ENCODE assay signal across 9 mouse cellular contexts in genomic region chr11:113681979-113682378, GRCm38 (mm10). TPM values are rescaled to one million over a fixed set of nuclear protein-coding genes. Genes with fewer than 3 reads are reported as not detected.
DNase-seq lines count a peak whose midpoint lies in the region; ATAC-seq and TF ChIP-seq lines count a peak whose summit lies in the region.
"Had no signal": no experiment of that assay in that cellular context is flagged by ENCODE, and none has a peak within 500 bp of the region (broad histone marks: within the 10 kb centered on the region; RNA-seq: fewer than 3 reads in every experiment).

No protein-coding gene starts in this region.

- H3K4me2 ChIP-seq in lung, embryonic 14.5 days: peak overlapping the region; percentile 70
- peak overlapping the region; percentile 79; the same call in 1 of the 2 replicates for H3K4me2 ChIP-seq in forebrain, embryonic 11.5 days (ENCODE audit: low read depth, low read length, severe bottlenecking)
- H3K4me2 ChIP-seq in limb, embryonic 12.5 days: peak overlapping the region; percentile 87
- peak overlapping the region; percentile 81; the same call in 1 of the 2 replicates for H3K4me2 ChIP-seq in neural tube, embryonic 14.5 days (ENCODE audit: low read depth, low read length)

- H3K4me1 ChIP-seq in lung, embryonic 14.5 days (ENCODE audit: insufficient read depth): peaks cover 16% of the 10 kb centered on the region
- peaks cover 11% of the 10 kb centered on the region for H3K4me1 ChIP-seq in forebrain, embryonic 11.5 days (replicated peaks; ENCODE audit: control insufficient read depth, insufficient read depth, low read length)
- peaks cover 49% of the 10 kb centered on the region for H3K4me1 ChIP-seq in limb, embryonic 12.5 days (replicated peaks)
- peaks cover 24% of the 10 kb centered on the region for H3K4me1 ChIP-seq in neural tube, embryonic 14.5 days (ENCODE audit: control insufficient read depth, insufficient read depth, low read length)

- peak overlapping the region; percentile 93 for H3K4me3 ChIP-seq in lung, embryonic 14.5 days (ENCODE audit: low read depth, low read length)
- no peak overlapping the region for H3K4me3 ChIP-seq in forebrain, embryonic 11.5 days (ENCODE audit: low read depth, low read length)
- H3K4me3 ChIP-seq in limb, embryonic 12.5 days (replicated peaks): peak overlapping the region; percentile 96; the same call in 1 of the 2 replicates
- no peak overlapping the region; the same call in 1 of the 2 replicates for H3K4me3 ChIP-seq in neural tube, embryonic 14.5 days (ENCODE audit: low read depth, low read length)

- no peaks in the 10 kb centered on the region for H3K9me3 ChIP-seq in lung, embryonic 14.5 days (ENCODE audit: low read depth, low read length)
- no peaks in the 10 kb centered on the region for H3K9me3 ChIP-seq in forebrain, embryonic 11.5 days (ENCODE audit: control insufficient read depth, low read length)
- H3K9me3 ChIP-seq in limb, embryonic 12.5 days: no peaks in the 10 kb centered on the region
- H3K9me3 ChIP-seq in neural tube, embryonic 14.5 days (ENCODE audit: control insufficient read depth, low read length): no peaks in the 10 kb centered on the region

- H3K27me3 ChIP-seq in lung, embryonic 14.5 days (ENCODE audit: insufficient read depth, low read length): no peaks in the 10 kb centered on the region
- no peaks in the 10 kb centered on the region for H3K27me3 ChIP-seq in forebrain, embryonic 11.5 days (ENCODE audit: control insufficient read depth, insufficient read depth, low read length)
- H3K27me3 ChIP-seq in limb, embryonic 12.5 days: no peaks in the 10 kb centered on the region
- no peaks in the 10 kb centered on the region for H3K27me3 ChIP-seq in neural tube, embryonic 14.5 days (ENCODE audit: control insufficient read depth, insufficient read depth, low read length)

- H3K36me3 ChIP-seq in lung, embryonic 14.5 days (ENCODE audit: insufficient read depth): peaks cover 10% of the 10 kb centered on the region; the same call in 1 of the 2 replicates
- H3K36me3 ChIP-seq in forebrain, embryonic 11.5 days (ENCODE audit: control insufficient read depth, insufficient read depth, low read length): no peaks in the 10 kb centered on the region
- peaks cover 7% of the 10 kb centered on the region; the same call in 1 of the 2 replicates for H3K36me3 ChIP-seq in limb, embryonic 12.5 days
- no peaks in the 10 kb centered on the region for H3K36me3 ChIP-seq in neural tube, embryonic 14.5 days (ENCODE audit: control insufficient read depth, insufficient read depth, low read length)

- no peak for TF ChIP-seq CTCF in lung, embryonic 14.5 days (IDR thresholded peaks at IDR 0.05; ENCODE audit: low read depth)

- peak; percentile 39 for DNase-seq in lung, embryonic 14.5 days
- DNase-seq in lung, postnatal 10 days: no peak
- DNase-seq in forebrain, embryonic 11.5 days (ENCODE audit: low spot score): no peak
- no peak for DNase-seq in adrenal gland, adult (ENCODE audit: inconsistent age in 2 of 2, low spot score in 1 of 2)
- DNase-seq: kidney, postnatal 14 days had no signal

- H3K27ac ChIP-seq in lung, embryonic 14.5 days (ENCODE audit: low read depth): peak overlapping the region; percentile 24; the same call in 1 of the 2 replicates
- H3K27ac ChIP-seq in forebrain, embryonic 11.5 days (ENCODE audit: low read depth, low read length): no peak overlapping the region
- H3K27ac ChIP-seq in limb, embryonic 12.5 days: no peak overlapping the region
- no peak overlapping the region for H3K27ac ChIP-seq in neural tube, embryonic 14.5 days (ENCODE audit: low read depth, low read length)

- no peak overlapping the region for H3K9ac ChIP-seq in lung, embryonic 14.5 days
- no peak overlapping the region for H3K9ac ChIP-seq in forebrain, embryonic 11.5 days (ENCODE audit: low read length)
- no peak overlapping the region for H3K9ac ChIP-seq in limb, embryonic 12.5 days (replicated peaks)
- no peak overlapping the region for H3K9ac ChIP-seq in neural tube, embryonic 14.5 days (replicated peaks; ENCODE audit: low read depth, low read length)

- no peak for ATAC-seq in lung, embryonic 14.5 days (ENCODE audit: insufficient read depth)
- no peak for ATAC-seq in forebrain, embryonic 11.5 days (replicated peaks; ENCODE audit: low FRiP score)
- ATAC-seq in limb, embryonic 12.5 days (ENCODE audit: insufficient number of reproducible peaks, insufficient read depth, low FRiP score, low TSS enrichment, low read depth): no peak
- no peak for ATAC-seq in neural tube, embryonic 14.5 days (ENCODE audit: low read depth)
- no peak for ATAC-seq in monocyte, adult 5-6 weeks (replicated peaks; ENCODE audit: insufficient number of reproducible peaks, low FRiP score, low TSS enrichment, poor library complexity, severe bottlenecking)

RNA-seq across cellular contexts. Expression of gene Fam104a, which starts 2.0 kb away (rescaled TPM):
- polyA plus RNA-seq in lung, embryonic 14.5 days (2014; fragmentation: Nextera tagmentation; extraction: Ambion mirVana): 46.6 and 52.0 TPM in 2 replicates
- 57.4 and 60.3 TPM in 2 replicates for polyA plus RNA-seq in forebrain, embryonic 11.5 days (2014; fragmentation: Nextera tagmentation; extraction: Ambion mirVana)
- polyA plus RNA-seq in limb, embryonic 12.5 days (2016; fragmentation: Nextera tagmentation; extraction: Ambion mirVana): 51.8 and 54.1 TPM in 2 replicates
- polyA plus RNA-seq in neural tube, embryonic 14.5 days (2014; fragmentation: Nextera tagmentation; extraction: Ambion mirVana): 41.4 and 45.3 TPM in 2 replicates
- total RNA-seq in monocyte, adult 5-6 weeks (2017): 17.2 to 28.1 TPM (median 27.7 TPM) in 3 replicates

RNA-seq across cellular contexts. Expression of gene D11Wsu47e, which starts 2.2 kb away (rescaled TPM):
- polyA plus RNA-seq in lung, embryonic 14.5 days (2014; fragmentation: Nextera tagmentation; extraction: Ambion mirVana): 20.9 and 22.9 TPM in 2 replicates
- polyA plus RNA-seq in forebrain, embryonic 11.5 days (2014; fragmentation: Nextera tagmentation; extraction: Ambion mirVana): 26.5 and 27.4 TPM in 2 replicates
- polyA plus RNA-seq in limb, embryonic 12.5 days (2016; fragmentation: Nextera tagmentation; extraction: Ambion mirVana): 23.7 and 25.8 TPM in 2 replicates
- polyA plus RNA-seq in neural tube, embryonic 14.5 days (2014; fragmentation: Nextera tagmentation; extraction: Ambion mirVana): 23.1 and 27.6 TPM in 2 replicates
- total RNA-seq in monocyte, adult 5-6 weeks (2017): 5.9 to 15.9 TPM (median 13.4 TPM) in 3 replicates

RNA-seq across cellular contexts. Expression of gene Cpsf4l, which starts 27.8 kb away (rescaled TPM):
- polyA plus RNA-seq in lung, embryonic 14.5 days (2014; fragmentation: Nextera tagmentation; extraction: Ambion mirVana): 0.35 and 0.59 TPM in 2 replicates
- 0.33 and 0.47 TPM in 2 replicates for polyA plus RNA-seq in forebrain, embryonic 11.5 days (2014; fragmentation: Nextera tagmentation; extraction: Ambion mirVana)
- 0.60 and 0.75 TPM in 2 replicates for polyA plus RNA-seq in limb, embryonic 12.5 days (2016; fragmentation: Nextera tagmentation; extraction: Ambion mirVana)
- polyA plus RNA-seq in neural tube, embryonic 14.5 days (2014; fragmentation: Nextera tagmentation; extraction: Ambion mirVana): 0.31 and 0.72 TPM in 2 replicates
- not detected in 3 replicates for total RNA-seq in monocyte, adult 5-6 weeks (2017)
- total RNA-seq: common myeloid progenitor, adult 5-6 weeks had no signal

RNA-seq across cellular contexts. Expression of gene Slc39a11, which starts 32.1 kb away (rescaled TPM):
- polyA plus RNA-seq in lung, embryonic 14.5 days (2014; fragmentation: Nextera tagmentation; extraction: Ambion mirVana): 19.6 and 21.8 TPM in 2 replicates
- 18.4 and 20.6 TPM in 2 replicates for polyA plus RNA-seq in forebrain, embryonic 11.5 days (2014; fragmentation: Nextera tagmentation; extraction: Ambion mirVana)
- 17.3 and 17.9 TPM in 2 replicates for polyA plus RNA-seq in limb, embryonic 12.5 days (2016; fragmentation: Nextera tagmentation; extraction: Ambion mirVana)
- 23.5 and 24.4 TPM in 2 replicates for polyA plus RNA-seq in neural tube, embryonic 14.5 days (2014; fragmentation: Nextera tagmentation; extraction: Ambion mirVana)
- total RNA-seq in monocyte, adult 5-6 weeks (2017): 7.1 to 9.8 TPM (median 8.9 TPM) in 3 replicates

RNA-seq across cellular contexts. Expression of gene Cog1, which starts 33.0 kb away (rescaled TPM):
- 28.4 and 28.8 TPM in 2 replicates for polyA plus RNA-seq in lung, embryonic 14.5 days (2014; fragmentation: Nextera tagmentation; extraction: Ambion mirVana)
- 36.2 and 39.4 TPM in 2 replicates for polyA plus RNA-seq in forebrain, embryonic 11.5 days (2014; fragmentation: Nextera tagmentation; extraction: Ambion mirVana)
- 30.0 and 31.7 TPM in 2 replicates for polyA plus RNA-seq in limb, embryonic 12.5 days (2016; fragmentation: Nextera tagmentation; extraction: Ambion mirVana)
- 35.0 and 36.3 TPM in 2 replicates for polyA plus RNA-seq in neural tube, embryonic 14.5 days (2014; fragmentation: Nextera tagmentation; extraction: Ambion mirVana)
- total RNA-seq in monocyte, adult 5-6 weeks (2017): 15.0 to 35.6 TPM (median 20.2 TPM) in 3 replicates

Comparison
In these comparisons a context has a peak if more than half of its experiments do, and no peak if none do; other contexts are left out.
1. H3K4me3 ChIP-seq: peak in lung, embryonic 14.5 days (single experiment) and limb, embryonic 12.5 days (single experiment); none in forebrain, embryonic 11.5 days (single experiment) and neural tube, embryonic 14.5 days (single experiment).
2. Peak in every context shown above with its lines, with median percentiles within 50 percentile points of each other: H3K4me2 ChIP-seq.